Mouse (Mus musculus) hindbrain, embryonic 11.5 days (tissue): ENCODE measurements around the gene Heatr5b. TPM values are rescaled to one million over a fixed set of nuclear protein-coding genes. Genes with fewer than 3 reads are reported as not detected.

ENCODE experiments used
- ATAC-seq: fragments of 200-750 bp; cut with Nextera tagmentation; 2 replicates; pipeline ENCODE4 v1.8.0; 2017; ENCODE audit warnings: mild to moderate bottlenecking, moderate TSS enrichment, moderate library complexity; ENCODE audit not compliant: low FRiP score
- DNase-seq: peaks from one replicate; pipeline ENCODE4 v3.0.0-alpha.2; 2015; ENCODE audit warnings: low spot score
- H3K27ac ChIP-seq: fragments of 300-500 bp; sonication (generic); 2 replicates; pipeline ENCODE4 v1.5.1; 2014; ENCODE audit warnings: mild to moderate bottlenecking, low read depth, low read length
- H3K27me3 ChIP-seq: fragments of 300-500 bp; sonication (generic); 2 replicates; pipeline ENCODE4 v1.6.1; 2014; ENCODE audit warnings: mild to moderate bottlenecking, low read length, moderate library complexity, mixed read lengths; ENCODE audit not compliant: control insufficient read depth, insufficient read depth
- H3K36me3 ChIP-seq: fragments of 300-500 bp; sonication (generic); 2 replicates; pipeline ENCODE4 v1.6.1; 2014; ENCODE audit warnings: mild to moderate bottlenecking, low read length, moderate library complexity, mixed read lengths; ENCODE audit not compliant: control insufficient read depth, insufficient read depth
- H3K4me1 ChIP-seq: fragments of 300-500 bp; sonication (generic); replicated peaks from 2 replicates; pipeline ENCODE4 v1.6.1; 2014; ENCODE audit warnings: low read length, mixed read lengths; ENCODE audit not compliant: control insufficient read depth, insufficient read depth
- H3K4me2 ChIP-seq: fragments of 300-500 bp; sonication (generic); replicated peaks from 2 replicates; pipeline ENCODE4 v1.6.1; 2014; ENCODE audit warnings: mild to moderate bottlenecking, low read depth, low read length
- H3K4me3 ChIP-seq: fragments of 300-500 bp; sonication (generic); 2 replicates; pipeline ENCODE4 v1.5.1; 2014; ENCODE audit warnings: low read depth, low read length
- H3K9ac ChIP-seq: fragments of 300-500 bp; sonication (generic); 2 replicates; pipeline ENCODE4 v1.6.1; 2014; ENCODE audit warnings: low read depth, low read length
- H3K9me3 ChIP-seq: fragments of 300-500 bp; sonication (generic); 2 replicates; pipeline ENCODE4 v1.6.1; 2016; ENCODE audit warnings: low read length; ENCODE audit not compliant: control insufficient read depth
- WGBS: fragments of 180-500 bp; shearing (Covaris S2); extraction: QIAGEN DNeasy Blood & Tissue Kit; methylation state at CpG from one replicate; pipeline ENCODE4 v1.1.7; 2014; 5-methylcytosine and 5-hydroxymethylcytosine counted together
- polyA plus RNA-seq: library from polyadenylated mRNA; unstranded; fragments of >200 nt; fragmentation: Nextera tagmentation; extraction: Ambion mirVana; gene quantifications from 2 replicates; pipeline ENCODE4 v1.2.1, GENCODE M21; 2014

Gene Heatr5b
- polyA plus RNA-seq, 1 experiment from 2014 or later, result 12.3 TPM

- ATAC-seq, result no peak
- 79% methylated on average over 14 of the region's 14 CpGs for WGBS
- H3K9me3 ChIP-seq, result no peaks in the 10 kb centered on the region
- DNase-seq, result no peak
- H3K9ac ChIP-seq, result no peak overlapping the region
- H3K4me1 ChIP-seq, result no peaks in the 10 kb centered on the region
- no peak overlapping the region for H3K4me2 ChIP-seq
- no peak overlapping the region for H3K27ac ChIP-seq
- no peaks in the 10 kb centered on the region for H3K27me3 ChIP-seq
- no peaks in the 10 kb centered on the region for H3K36me3 ChIP-seq
- no peak overlapping the region for H3K4me3 ChIP-seq
Observed at GRCm38 (mm10) chr17:78726746-78727449, 108.3 kb downstream of the Heatr5b start.

- H3K4me1 ChIP-seq, result no peaks in the 10 kb centered on the region
- no peaks in the 10 kb centered on the region for H3K27me3 ChIP-seq
- WGBS, result 84% methylated on average over 6 of the region's 6 CpGs
- no peaks in the 10 kb centered on the region for H3K36me3 ChIP-seq
- H3K4me3 ChIP-seq, result no peak overlapping the region
- no peak overlapping the region for H3K9ac ChIP-seq
- no peak for DNase-seq
- no peak overlapping the region for H3K4me2 ChIP-seq
- ATAC-seq, result no peak
- H3K27ac ChIP-seq, result no peak overlapping the region
- no peaks in the 10 kb centered on the region for H3K9me3 ChIP-seq
Observed at GRCm38 (mm10) chr17:78724461-78725055, 110.6 kb downstream of the Heatr5b start.

- DNase-seq (no peak), ATAC-seq (no peak)
- whole genome bisulfite sequencing, result 87% methylated on average over 7 of the region's 7 CpGs
- H3K27me3 ChIP-seq, result no peaks in the 10 kb centered on the region
- no peak overlapping the region for H3K9ac ChIP-seq
- peaks cover 4% of the 10 kb centered on the region; the same call in 1 of the 2 replicates for H3K36me3 ChIP-seq
- no peaks in the 10 kb centered on the region for H3K4me1 ChIP-seq
- H3K9me3 ChIP-seq, result no peaks in the 10 kb centered on the region
- no peak overlapping the region for H3K27ac ChIP-seq
- H3K4me2 ChIP-seq, result no peak overlapping the region
- H3K4me3 ChIP-seq, result no peak overlapping the region
Observed at GRCm38 (mm10) chr17:78721690-78722089, 113.5 kb downstream of the Heatr5b start.

- WGBS, result 95% methylated on average over 13 of the region's 13 CpGs
- DNase-seq, result no peak
- Histone ChIP-seq H3K9ac (no peak overlapping the region), H3K4me1 (no peaks in the 10 kb centered on the region), H3K4me2 (no peak overlapping the region), H3K4me3 (no peak overlapping the region), H3K9me3 (no peaks in the 10 kb centered on the region), H3K36me3 (peaks cover 4% of the 10 kb centered on the region; the same call in 1 of the 2 replicates), H3K27me3 (no peaks in the 10 kb centered on the region), H3K27ac (no peak overlapping the region)
- ATAC-seq, result no peak
Observed at GRCm38 (mm10) chr17:78719086-78719485, 116.1 kb downstream of the Heatr5b start.

GRCm38 (mm10) chr17:78710258-78710657 lies 124.9 kb downstream of the Heatr5b start:
- WGBS, result 78% methylated on average over 2 of the region's 2 CpGs

GRCm38 (mm10) chr17:78708422-78708821 lies 126.7 kb downstream of the Heatr5b start:
- H3K4me1 ChIP-seq, result no peaks in the 10 kb centered on the region
- ATAC-seq (no peak), DNase-seq (no peak)
- no peak overlapping the region for H3K27ac ChIP-seq
- no peaks in the 10 kb centered on the region for H3K36me3 ChIP-seq
- no peak overlapping the region for H3K9ac ChIP-seq
- 88% methylated on average over 7 of the region's 7 CpGs for WGBS
- no peak overlapping the region for H3K4me2 ChIP-seq
- H3K27me3 ChIP-seq, result no peaks in the 10 kb centered on the region
- H3K9me3 ChIP-seq, result no peaks in the 10 kb centered on the region
- H3K4me3 ChIP-seq, result no peak overlapping the region

More at GRCm38 (mm10) chr17:78710258-78710657, 124.9 kb downstream of the Heatr5b start:
- no peaks in the 10 kb centered on the region for H3K9me3 ChIP-seq
- no peak overlapping the region for H3K27ac ChIP-seq
- H3K4me1 ChIP-seq, result no peaks in the 10 kb centered on the region
- no peak overlapping the region for H3K9ac ChIP-seq
- no peak for ATAC-seq
- no peaks in the 10 kb centered on the region for H3K27me3 ChIP-seq
- no peaks in the 10 kb centered on the region for H3K36me3 ChIP-seq
- no peak overlapping the region for H3K4me2 ChIP-seq
- no peak overlapping the region for H3K4me3 ChIP-seq
- DNase-seq, result no peak

GRCm38 (mm10) chr17:78702988-78703387 lies 132.2 kb downstream of the Heatr5b start:
- H3K4me1 ChIP-seq, result no peaks in the 10 kb centered on the region
- no peak for DNase-seq
- no peaks in the 10 kb centered on the region for H3K27me3 ChIP-seq
- WGBS, result 92% methylated on average over 7 of the region's 7 CpGs
- H3K4me2 ChIP-seq, result no peak overlapping the region
- H3K4me3 ChIP-seq, result no peak overlapping the region
- no peaks in the 10 kb centered on the region for H3K9me3 ChIP-seq
- no peaks in the 10 kb centered on the region for H3K36me3 ChIP-seq
- no peak for ATAC-seq
- no peak overlapping the region for H3K27ac ChIP-seq
- no peak overlapping the region for H3K9ac ChIP-seq
